Mouse (Mus musculus) ES-E14 (cell line): ENCODE data around the gene Tac2. TPM values are rescaled to one million over a fixed set of nuclear protein-coding genes. Genes with fewer than 3 reads are reported as not detected.

ENCODE experiments used
- DNase-seq: peaks from one replicate; pipeline ENCODE4 v3.0.0-alpha.2; 2013; ENCODE audit warnings: low read depth, low spot score
- H3K27ac ChIP-seq: 2 replicates; pipeline ENCODE4 v1.5.1; 2012; ENCODE audit warnings: low read depth, mild to moderate bottlenecking, low read length, moderate library complexity, mixed read lengths; ENCODE audit not compliant: poor library complexity, insufficient read depth, severe bottlenecking
- H3K36me3 ChIP-seq: 2 replicates; pipeline ENCODE4 v1.6.1; 2012; ENCODE audit warnings: mild to moderate bottlenecking, low read length, moderate library complexity, mixed read lengths; ENCODE audit not compliant: control insufficient read depth, poor library complexity, insufficient read depth, severe bottlenecking
- H3K4me1 ChIP-seq, 2 experiments: fragments of 150-350 bp in 1 of 2; sonication (generic) in 1 of 2; 2 replicates each; pipeline ENCODE4 v1.6.1; 2012; ENCODE audit warnings: low read length in 2 of 2, mild to moderate bottlenecking in 1 of 2, mixed read lengths in 1 of 2; ENCODE audit not compliant: control insufficient read depth in 2 of 2, insufficient read depth in 2 of 2, poor library complexity in 1 of 2
- H3K4me3 ChIP-seq, 2 experiments: fragments of 150-350 bp in 1 of 2; sonication (generic) in 1 of 2; 2 replicates each; pipeline ENCODE4 v1.5.1; 2012; ENCODE audit warnings: low read length in 2 of 2, low read depth in 1 of 2, mild to moderate bottlenecking in 1 of 2, mixed read lengths in 1 of 2; ENCODE audit not compliant: insufficient read depth in 1 of 2, poor library complexity in 1 of 2, severe bottlenecking in 1 of 2
- H3K9ac ChIP-seq: 2 replicates; pipeline ENCODE4 v1.6.1; 2012; ENCODE audit warnings: low read depth, mild to moderate bottlenecking, low read length, mixed read lengths; ENCODE audit not compliant: poor library complexity, insufficient read depth, severe bottlenecking
- H3K9me3 ChIP-seq: fragments of 150-350 bp; sonication (generic); 2 replicates; pipeline ENCODE4 v1.6.1; 2012; ENCODE audit warnings: low read depth, mild to moderate bottlenecking, low read length; ENCODE audit not compliant: control insufficient read depth, insufficient read depth
- CHD2 ChIP-seq: IDR thresholded peaks from 2 replicates; pipeline ENCODE4 v1.6.1; 2014; ENCODE audit warnings: mild to moderate bottlenecking, low read depth, low read length, inconsistent platforms
- HCFC1 ChIP-seq: IDR thresholded peaks from 2 replicates; pipeline ENCODE4 v1.6.1; 2012; ENCODE audit warnings: low read length, inconsistent platforms, borderline replicate concordance; ENCODE audit not compliant: insufficient read depth
- MAFK ChIP-seq: IDR thresholded peaks from 2 replicates; pipeline ENCODE4 v1.6.1; 2014; ENCODE audit warnings: mild to moderate bottlenecking, low read depth, low read length, inconsistent platforms; ENCODE audit not compliant: insufficient read depth
- ZC3H11A ChIP-seq: IDR thresholded peaks from 2 replicates; pipeline ENCODE4 v1.6.1; 2012; ENCODE audit warnings: low read depth, mild to moderate bottlenecking, inconsistent platforms, low read length, borderline replicate concordance
- ZNF384 ChIP-seq: IDR thresholded peaks from 2 replicates; pipeline ENCODE4 v1.6.1; 2012; ENCODE audit warnings: low read depth, low read length, inconsistent platforms
- in situ Hi-C, 2 experiments: fragments of 600-800 bp; cut with MboI; formaldehyde crosslinking; loops; one replicate each; pipeline ENCODE4 v1.15.1; 2025; ENCODE audit warnings: low sequenced_read_pairs in 2 of 2, inconsistent platforms in 1 of 2; ENCODE audit not compliant: unreplicated experiment in 2 of 2
- total RNA-seq: library from RNA; depleted of rRNA; stranded (reverse); fragments of 300-350 nt; gene quantifications from 2 replicates; pipeline ENCODE4 v1.2.3, GENCODE M21; 2012

Tac2 gene
- total RNA-seq, 1 experiment = 0.45 TPM

- no peak for DNase-seq
- Histone ChIP-seq H3K4me3 (no peak overlapping the region), H3K27ac (no peak overlapping the region), H3K4me1 (no peaks in the 10 kb centered on the region), H3K36me3 (peaks cover 11% of the 10 kb centered on the region), H3K9ac (no peak overlapping the region), H3K9me3 (no peaks in the 10 kb centered on the region)
- TF ChIP-seq ZNF384 (peak; percentile 82), ZC3H11A (no peak)
- in situ Hi-C loops = no loop called here
These were observed 29.6 kb upstream of the Tac2 start for GRCm38 (mm10) chr10:127694636-127695035.

- no peak overlapping the region for H3K27ac ChIP-seq
These were observed 28.5 kb upstream of the Tac2 start for GRCm38 (mm10) chr10:127695775-127696174.

GRCm38 (mm10) chr10:127698966-127699365 is 25.3 kb upstream of the Tac2 start:
- H3K27ac ChIP-seq = no peak overlapping the region
- TF ChIP-seq ZC3H11A (no peak), CHD2 (no peak), ZNF384 (no peak), MAFK (no peak), HCFC1 (no peak)
- no peaks in the 10 kb centered on the region for H3K4me1 ChIP-seq
- in situ Hi-C loops = no loop called here
- no peak overlapping the region for H3K9ac ChIP-seq
- DNase-seq = no peak
- H3K36me3 ChIP-seq = peaks cover 11% of the 10 kb centered on the region
- H3K4me3 ChIP-seq = no peak overlapping the region
- no peaks in the 10 kb centered on the region for H3K9me3 ChIP-seq

More at GRCm38 (mm10) chr10:127695775-127696174, 28.5 kb upstream of the Tac2 start:
- Histone ChIP-seq H3K9me3 (no peaks in the 10 kb centered on the region), H3K36me3 (peaks cover 11% of the 10 kb centered on the region), H3K4me1 (no peaks in the 10 kb centered on the region), H3K4me3 (no peak overlapping the region), H3K9ac (no peak overlapping the region)
- TF ChIP-seq ZC3H11A (no peak), ZNF384 (no peak), HCFC1 (no peak)
- in situ Hi-C loops = no loop called here
- DNase-seq = no peak

- Histone ChIP-seq H3K4me3 (no peak overlapping the region), H3K9me3 (no peaks in the 10 kb centered on the region), H3K9ac (no peak overlapping the region), H3K4me1 (peaks cover 0 to 8% of the 10 kb centered on the region in 2 experiments; a peak in 2 of 4 replicates), H3K27ac (no peak overlapping the region), H3K36me3 (peaks cover 2% of the 10 kb centered on the region; the same call in 1 of the 2 replicates)
- DNase-seq = peak; percentile 44
- TF ChIP-seq MAFK (no peak), CHD2 (no peak), ZC3H11A (no peak), ZNF384 (no peak), HCFC1 (no peak)
- in situ Hi-C loops = no loop called here
These were observed 21.0 kb upstream of the Tac2 start for GRCm38 (mm10) chr10:127703299-127703698.

GRCm38 (mm10) chr10:127704293-127704692 is 20.0 kb upstream of the Tac2 start:
- Histone ChIP-seq H3K27ac (no peak overlapping the region), H3K36me3 (no peaks in the 10 kb centered on the region), H3K4me1 (peaks cover 0 to 11% of the 10 kb centered on the region in 2 experiments; a peak in 2 of 4 replicates), H3K4me3 (no peak overlapping the region), H3K9ac (no peak overlapping the region), H3K9me3 (no peaks in the 10 kb centered on the region)
- in situ Hi-C loops = no loop called here
- no peak for DNase-seq
- no peak for TF ChIP-seq ZNF384
- TF ChIP-seq HCFC1 = no peak
- TF ChIP-seq MAFK = no peak
- no peak for TF ChIP-seq CHD2
- TF ChIP-seq ZC3H11A = no peak
